Mouse (Mus musculus): Measurements from ENCODE around the gene Map3k12. TPM values are rescaled to one million over a fixed set of nuclear protein-coding genes. Genes with fewer than 3 reads are reported as not detected.

The Map3k12 gene
- polyA plus RNA-seq, 1 experiment from 2014 or later = 27.9 TPM

- no peak overlapping the region for H3K9ac ChIP-seq
- H3K4me3 ChIP-seq = no peak overlapping the region
These were observed 65.9 kb downstream of the Map3k12 start for GRCm38 (mm10) chr15:102450928-102451327.

GRCm38 (mm10) chr15:102449366-102449765 is 67.5 kb downstream of the Map3k12 start:
- no peak overlapping the region for H3K4me3 ChIP-seq
- H3K9me3 ChIP-seq = no peaks in the 10 kb centered on the region
- no peaks in the 10 kb centered on the region for H3K36me3 ChIP-seq
- ATAC-seq (ENCODE audit: insufficient number of reproducible peaks, insufficient read depth, low FRiP score, low TSS enrichment) = no peak
- 67% methylated on average over 8 of the region's 8 CpGs for WGBS
- H3K4me2 ChIP-seq (replicated peaks) = no peak overlapping the region
- no peaks in the 10 kb centered on the region for H3K27me3 ChIP-seq
- no peak overlapping the region for H3K27ac ChIP-seq
- no peak overlapping the region for H3K9ac ChIP-seq
- no peaks in the 10 kb centered on the region for H3K4me1 ChIP-seq

More at GRCm38 (mm10) chr15:102450928-102451327, 65.9 kb downstream of the Map3k12 start:
- H3K27ac ChIP-seq = no peak overlapping the region
- no peaks in the 10 kb centered on the region for H3K27me3 ChIP-seq
- H3K4me1 ChIP-seq = no peaks in the 10 kb centered on the region
- WGBS = 35% methylated on average over 7 of the region's 7 CpGs
- no peaks in the 10 kb centered on the region for H3K36me3 ChIP-seq
- ATAC-seq (ENCODE audit: insufficient number of reproducible peaks, insufficient read depth, low FRiP score, low TSS enrichment) = no peak
- H3K9me3 ChIP-seq = no peaks in the 10 kb centered on the region
- no peak overlapping the region for H3K4me2 ChIP-seq (replicated peaks)

Other genes with a start within 250 kb of the Map3k12 start
- gene Gm9918, start 246.5 kb downstream of the Map3k12 start, polyA plus RNA-seq (2016; fragmentation: Nextera tagmentation; extraction: Ambion mirVana) = 0.99 and 1.1 TPM in 2 replicates
- gene Mfsd5, start 237.6 kb downstream of the Map3k12 start, polyA plus RNA-seq (2016; fragmentation: Nextera tagmentation; extraction: Ambion mirVana) = 57.9 and 60.1 TPM in 2 replicates
- 36.1 and 37.1 TPM in 2 replicates for gene Espl1, start 220.8 kb downstream of the Map3k12 start, polyA plus RNA-seq (2016; fragmentation: Nextera tagmentation; extraction: Ambion mirVana)
- gene Pfdn5, start 190.9 kb downstream of the Map3k12 start, polyA plus RNA-seq (2016; fragmentation: Nextera tagmentation; extraction: Ambion mirVana) = 433 and 448 TPM in 2 replicates
- gene Myg1, start 185.4 kb downstream of the Map3k12 start, polyA plus RNA-seq (2016; fragmentation: Nextera tagmentation; extraction: Ambion mirVana) = 113 and 114 TPM in 2 replicates
- gene Aaas, start 166.3 kb downstream of the Map3k12 start, polyA plus RNA-seq (2016; fragmentation: Nextera tagmentation; extraction: Ambion mirVana) = 78.4 and 89.3 TPM in 2 replicates
- gene Sp7, start 149.9 kb downstream of the Map3k12 start, polyA plus RNA-seq (2016; fragmentation: Nextera tagmentation; extraction: Ambion mirVana) = 8.5 and 9.4 TPM in 2 replicates
- gene Sp1, start 110.9 kb downstream of the Map3k12 start, polyA plus RNA-seq (2016; fragmentation: Nextera tagmentation; extraction: Ambion mirVana) = 12.0 TPM in 2 replicates
- 0.13 and 0.60 TPM in 2 replicates for gene Amhr2, start 71.7 kb downstream of the Map3k12 start, polyA plus RNA-seq (2016; fragmentation: Nextera tagmentation; extraction: Ambion mirVana)
- gene Prr13, start 58.0 kb downstream of the Map3k12 start, polyA plus RNA-seq (2016; fragmentation: Nextera tagmentation; extraction: Ambion mirVana) = 59.0 and 59.8 TPM in 2 replicates
- gene Pcbp2, start 46.5 kb downstream of the Map3k12 start, polyA plus RNA-seq (2016; fragmentation: Nextera tagmentation; extraction: Ambion mirVana) = 228 and 230 TPM in 2 replicates
- not detected in 2 replicates for gene Gm10337, start 13.3 kb downstream of the Map3k12 start, polyA plus RNA-seq (2016; fragmentation: Nextera tagmentation; extraction: Ambion mirVana)
- gene Tarbp2, start 1.1 kb upstream of the Map3k12 start, polyA plus RNA-seq (2016; fragmentation: Nextera tagmentation; extraction: Ambion mirVana) = 114 and 119 TPM in 2 replicates
- gene Npff, start 7.9 kb upstream of the Map3k12 start, polyA plus RNA-seq (2016; fragmentation: Nextera tagmentation; extraction: Ambion mirVana) = 3.0 and 3.7 TPM in 2 replicates
- not detected in 2 replicates for gene Gm28047, start 108.0 kb upstream of the Map3k12 start, polyA plus RNA-seq (2016; fragmentation: Nextera tagmentation; extraction: Ambion mirVana)
- 33.7 and 34.2 TPM in 2 replicates for gene Atf7, start 108.4 kb upstream of the Map3k12 start, polyA plus RNA-seq (2016; fragmentation: Nextera tagmentation; extraction: Ambion mirVana)
- gene Atp5g2, start 155.3 kb upstream of the Map3k12 start, polyA plus RNA-seq (2016; fragmentation: Nextera tagmentation; extraction: Ambion mirVana) = 61.0 and 68.1 TPM in 2 replicates
- gene Calcoco1, start 205.1 kb upstream of the Map3k12 start, polyA plus RNA-seq (2016; fragmentation: Nextera tagmentation; extraction: Ambion mirVana) = 46.4 and 50.2 TPM in 2 replicates